Mouse (Mus musculus): ENCODE data around the gene Cd2bp2. TPM values are rescaled to one million over a fixed set of nuclear protein-coding genes. Genes with fewer than 3 reads are reported as not detected.
A peak's percentile ranks its signal among the peaks of the same experiment; 100 is the strongest.

Cd2bp2 gene
- polyA plus RNA-seq, 1 experiment from 2014 or later = 91.6 TPM

DNA sequence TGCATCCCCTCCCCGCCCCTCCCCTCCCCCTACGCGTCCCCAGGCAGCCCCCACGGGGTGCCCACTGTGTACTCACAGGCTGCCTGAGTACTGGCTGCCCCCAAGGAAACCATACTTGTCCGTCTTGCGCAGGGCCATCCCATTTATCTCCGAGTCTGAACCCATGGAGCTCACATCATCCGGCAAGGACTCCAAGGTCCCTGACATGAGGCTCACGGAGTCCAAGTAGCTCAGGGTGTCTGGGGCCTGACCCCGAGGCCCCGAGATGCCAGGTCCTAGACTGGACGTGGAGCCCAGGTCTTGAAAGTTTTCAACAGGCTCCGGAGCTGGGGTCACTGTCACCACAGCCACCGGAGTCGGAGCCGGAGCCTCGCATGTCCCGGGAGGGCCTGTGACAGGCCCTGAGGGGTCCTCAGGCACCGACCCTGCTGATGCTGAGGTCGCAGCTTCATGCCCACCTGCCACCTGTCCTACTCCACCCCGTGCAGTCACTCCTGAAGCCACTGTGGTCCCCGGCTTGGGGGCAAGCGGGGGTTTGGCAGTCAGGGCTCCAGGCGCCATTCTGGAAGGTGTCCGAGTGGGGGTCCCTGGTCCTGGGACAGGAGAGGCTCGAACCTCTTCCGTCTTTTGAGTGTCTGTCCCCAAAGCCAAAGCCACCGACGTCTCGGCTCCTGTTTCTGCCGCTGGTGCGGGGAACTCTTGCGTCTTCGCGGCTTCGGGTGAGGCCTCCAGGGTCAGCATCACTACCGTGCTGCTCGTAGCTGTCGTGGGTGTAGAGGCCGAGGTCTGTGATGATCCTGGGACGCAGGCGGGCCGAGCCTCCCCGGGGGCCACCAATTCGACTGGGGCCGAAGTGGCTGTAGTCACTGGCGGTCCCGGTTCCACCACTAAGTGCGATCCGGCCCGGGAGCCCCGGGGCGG, 11.8 kb upstream of the Cd2bp2 start:
- ATAC-seq (ENCODE audit: insufficient read depth, low FRiP score, low TSS enrichment) = peak; percentile 17; the same call in 1 of the 2 replicates
- H3K27me3 ChIP-seq (ENCODE audit: control insufficient read depth, insufficient read depth, low read length) = no peaks in the 10 kb centered on the region
- peak overlapping the region; percentile 61 for H3K4me3 ChIP-seq (ENCODE audit: low read depth, low read length)
- peaks cover 13% of the 10 kb centered on the region for H3K4me1 ChIP-seq (ENCODE audit: control insufficient read depth, insufficient read depth, low read length)
- H3K4me2 ChIP-seq (ENCODE audit: low read depth) = peak overlapping the region; percentile 91
- H3K36me3 ChIP-seq (ENCODE audit: control insufficient read depth, insufficient read depth, low read length) = 0 out of 2 replicates have a peak, but pooled peaks cover 4% of the 10 kb centered on the region
- peak overlapping the region; percentile 76 for H3K27ac ChIP-seq (ENCODE audit: low read depth, low read length)
- no peaks in the 10 kb centered on the region for H3K9me3 ChIP-seq (ENCODE audit: control insufficient read depth, low read length)
- WGBS = under 1% methylated on average over 52 of the region's 53 CpGs
- DNase-seq (ENCODE audit: low spot score) = peak; percentile 46
- H3K9ac ChIP-seq (ENCODE audit: low read length) = peak overlapping the region; percentile 88

DNA sequence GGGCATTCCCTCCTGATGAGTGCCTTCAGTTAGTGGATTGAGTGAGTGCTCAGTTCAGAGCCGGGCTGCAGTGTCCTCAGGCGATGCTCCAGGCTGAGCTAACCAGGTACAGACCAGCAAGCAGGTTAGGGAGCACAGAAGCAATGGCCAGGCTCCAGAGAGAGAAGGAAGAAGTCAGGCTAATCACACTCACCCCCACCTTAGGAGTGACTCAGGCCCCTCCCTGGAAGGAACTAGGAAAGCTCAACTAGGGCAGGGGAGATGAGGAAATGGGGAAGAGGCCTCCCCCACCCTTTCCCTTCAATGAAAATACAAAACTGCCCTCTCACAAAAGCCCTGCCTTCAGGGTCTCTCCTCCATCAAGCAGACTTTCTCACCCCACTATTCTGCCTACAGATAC, 10.8 kb upstream of the Cd2bp2 start:
- Histone ChIP-seq H3K27ac (ENCODE audit: low read depth, low read length) (no peak overlapping the region), H3K36me3 (ENCODE audit: control insufficient read depth, insufficient read depth, low read length) (peaks cover 4% of the 10 kb centered on the region; the same call in 1 of the 2 replicates), H3K4me2 (ENCODE audit: low read depth) (peak overlapping the region; percentile 91), H3K4me3 (ENCODE audit: low read depth, low read length) (peak overlapping the region; percentile 61), H3K27me3 (ENCODE audit: control insufficient read depth, insufficient read depth, low read length) (no peaks in the 10 kb centered on the region), H3K4me1 (ENCODE audit: control insufficient read depth, insufficient read depth, low read length) (peaks cover 13% of the 10 kb centered on the region), H3K9me3 (ENCODE audit: control insufficient read depth, low read length) (no peaks in the 10 kb centered on the region), H3K9ac (ENCODE audit: low read length) (peak overlapping the region; percentile 88)
- ATAC-seq (ENCODE audit: insufficient read depth, low FRiP score, low TSS enrichment) (no peak), DNase-seq (ENCODE audit: low spot score) (no peak)
- whole genome bisulfite sequencing = 73% methylated on average over 2 of the region's 2 CpGs

GRCm38 (mm10) chr7:127196484-127196883, 634 bp upstream of the Cd2bp2 start:
- Histone ChIP-seq H3K9ac (ENCODE audit: low read length) (peak overlapping the region; percentile 77), H3K4me2 (ENCODE audit: low read depth) (peak overlapping the region; percentile 71), H3K27ac (ENCODE audit: low read depth, low read length) (no peak overlapping the region), H3K9me3 (ENCODE audit: control insufficient read depth, low read length) (no peaks in the 10 kb centered on the region), H3K36me3 (ENCODE audit: control insufficient read depth, insufficient read depth, low read length) (peaks cover 27% of the 10 kb centered on the region), H3K4me1 (ENCODE audit: control insufficient read depth, insufficient read depth, low read length) (peaks cover 10% of the 10 kb centered on the region), H3K27me3 (ENCODE audit: control insufficient read depth, insufficient read depth, low read length) (no peaks in the 10 kb centered on the region), H3K4me3 (ENCODE audit: low read depth, low read length) (peak overlapping the region; percentile 64)
- ATAC-seq (ENCODE audit: insufficient read depth, low FRiP score, low TSS enrichment) (no peak), DNase-seq (ENCODE audit: low spot score) (no peak)
- WGBS = 63% methylated on average over 11 of the region's 11 CpGs

GRCm38 (mm10) chr7:127194633-127195029, 1.2 kb downstream of the Cd2bp2 start:
- Histone ChIP-seq H3K4me3 (ENCODE audit: low read depth, low read length) (peak overlapping the region; percentile 64), H3K9me3 (ENCODE audit: control insufficient read depth, low read length) (no peaks in the 10 kb centered on the region), H3K4me2 (ENCODE audit: low read depth) (peak overlapping the region; percentile 90), H3K9ac (ENCODE audit: low read length) (peak overlapping the region; percentile 84), H3K27me3 (ENCODE audit: control insufficient read depth, insufficient read depth, low read length) (no peaks in the 10 kb centered on the region), H3K36me3 (ENCODE audit: control insufficient read depth, insufficient read depth, low read length) (peaks cover 24% of the 10 kb centered on the region), H3K4me1 (ENCODE audit: control insufficient read depth, insufficient read depth, low read length) (peaks cover 10% of the 10 kb centered on the region), H3K27ac (ENCODE audit: low read depth, low read length) (no peak overlapping the region)
- no peak for DNase-seq (ENCODE audit: low spot score)
- WGBS = 87% methylated on average over 7 of the region's 7 CpGs
- no peak for ATAC-seq (ENCODE audit: insufficient read depth, low FRiP score, low TSS enrichment)

- H3K4me2 ChIP-seq (ENCODE audit: low read depth) = no peak overlapping the region
- H3K4me3 ChIP-seq (ENCODE audit: low read depth, low read length) = 0 out of 2 replicates have a peak overlapping the region, but pooled peaks have one; percentile 64
- H3K4me1 ChIP-seq (ENCODE audit: control insufficient read depth, insufficient read depth, low read length) = peaks cover 10% of the 10 kb centered on the region
- H3K36me3 ChIP-seq (ENCODE audit: control insufficient read depth, insufficient read depth, low read length) = peaks cover 21% of the 10 kb centered on the region
- no peak overlapping the region for H3K27ac ChIP-seq (ENCODE audit: low read depth, low read length)
- WGBS = 88% methylated on average over 17 of the region's 17 CpGs
- no peaks in the 10 kb centered on the region for H3K9me3 ChIP-seq (ENCODE audit: control insufficient read depth, low read length)
- no peak overlapping the region; the same call in 1 of the 2 replicates for H3K9ac ChIP-seq (ENCODE audit: low read length)
- DNase-seq (ENCODE audit: low spot score) (no peak), ATAC-seq (ENCODE audit: insufficient read depth, low FRiP score, low TSS enrichment) (no peak)
- H3K27me3 ChIP-seq (ENCODE audit: control insufficient read depth, insufficient read depth, low read length) = no peaks in the 10 kb centered on the region
Measured at GRCm38 (mm10) chr7:127194011-127194632, 1.7 kb downstream of the Cd2bp2 start.

DNA sequence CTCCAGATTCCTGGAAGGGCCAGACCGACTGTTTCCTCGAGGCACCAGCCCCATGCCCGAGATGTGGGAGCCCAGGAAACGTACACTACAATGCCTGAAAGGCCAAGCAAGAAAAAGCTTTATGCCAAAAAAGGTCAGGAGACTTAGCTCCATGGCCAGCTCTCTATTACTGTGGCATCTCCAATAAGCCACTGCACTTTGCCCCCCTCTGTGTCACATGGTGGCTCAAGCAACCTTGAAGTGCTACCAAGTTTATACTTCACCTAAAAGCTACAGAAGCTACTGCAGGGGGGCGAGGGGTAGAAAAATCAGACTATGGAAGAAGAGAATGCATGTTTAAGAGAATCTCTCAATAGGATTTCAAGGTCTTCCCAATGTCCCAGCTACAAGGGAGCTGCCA, 2.9 kb downstream of the Cd2bp2 start:
- H3K4me3 ChIP-seq (ENCODE audit: low read depth, low read length) = no peak overlapping the region
- ATAC-seq (ENCODE audit: insufficient read depth, low FRiP score, low TSS enrichment) = no peak
- 94% methylated on average over 5 of the region's 5 CpGs for WGBS

DNA sequence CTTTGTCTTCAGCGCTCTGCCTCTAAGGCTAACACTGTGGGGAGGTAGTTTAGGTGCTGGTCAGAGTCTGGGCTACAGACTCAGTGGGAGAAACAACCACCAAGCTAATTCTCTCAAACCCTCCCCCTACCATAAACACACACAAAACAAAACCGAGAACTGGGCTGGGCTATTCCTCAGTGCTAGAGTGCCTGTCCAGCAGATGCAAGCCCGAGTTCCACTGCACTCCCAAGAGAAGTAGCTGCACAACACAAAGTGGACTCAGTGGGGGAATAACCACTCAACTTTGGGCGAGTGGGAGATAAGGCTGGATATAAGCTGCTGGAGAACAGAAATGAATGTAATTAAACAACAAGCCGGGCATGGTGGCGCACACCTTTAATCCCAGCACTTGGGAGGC, 5.2 kb downstream of the Cd2bp2 start:
- DNase-seq (ENCODE audit: low spot score) (no peak), ATAC-seq (ENCODE audit: insufficient read depth, low FRiP score, low TSS enrichment) (no peak)
- Histone ChIP-seq H3K27ac (ENCODE audit: low read depth, low read length) (no peak overlapping the region), H3K9me3 (ENCODE audit: control insufficient read depth, low read length) (no peaks in the 10 kb centered on the region), H3K36me3 (ENCODE audit: control insufficient read depth, insufficient read depth, low read length) (peaks cover 9% of the 10 kb centered on the region; the same call in 1 of the 2 replicates), H3K9ac (ENCODE audit: low read length) (no peak overlapping the region), H3K4me2 (ENCODE audit: low read depth) (no peak overlapping the region), H3K4me3 (ENCODE audit: low read depth, low read length) (no peak overlapping the region), H3K27me3 (ENCODE audit: control insufficient read depth, insufficient read depth, low read length) (no peaks in the 10 kb centered on the region), H3K4me1 (ENCODE audit: control insufficient read depth, insufficient read depth, low read length) (peaks cover 10% of the 10 kb centered on the region)
- 78% methylated on average over 6 of the region's 6 CpGs for WGBS

More for the DNA sequence above, 2.9 kb downstream of the Cd2bp2 start:
- Histone ChIP-seq H3K9me3 (ENCODE audit: control insufficient read depth, low read length) (no peaks in the 10 kb centered on the region), H3K9ac (ENCODE audit: low read length) (no peak overlapping the region), H3K4me1 (ENCODE audit: control insufficient read depth, insufficient read depth, low read length) (peaks cover 10% of the 10 kb centered on the region), H3K36me3 (ENCODE audit: control insufficient read depth, insufficient read depth, low read length) (peaks cover 12% of the 10 kb centered on the region), H3K27ac (ENCODE audit: low read depth, low read length) (no peak overlapping the region), H3K4me2 (ENCODE audit: low read depth) (no peak overlapping the region), H3K27me3 (ENCODE audit: control insufficient read depth, insufficient read depth, low read length) (no peaks in the 10 kb centered on the region)
- no peak for DNase-seq (ENCODE audit: low spot score)

GRCm38 (mm10) chr7:127188305-127189276, 7.3 kb downstream of the Cd2bp2 start:
- WGBS = 88% methylated on average over 17 of the region's 17 CpGs
- Histone ChIP-seq H3K9me3 (ENCODE audit: control insufficient read depth, low read length) (no peaks in the 10 kb centered on the region), H3K9ac (ENCODE audit: low read length) (no peak overlapping the region), H3K4me1 (ENCODE audit: control insufficient read depth, insufficient read depth, low read length) (no peaks in the 10 kb centered on the region), H3K27ac (ENCODE audit: low read depth, low read length) (no peak overlapping the region), H3K36me3 (ENCODE audit: control insufficient read depth, insufficient read depth, low read length) (peaks cover 6% of the 10 kb centered on the region; the same call in 1 of the 2 replicates), H3K27me3 (ENCODE audit: control insufficient read depth, insufficient read depth, low read length) (no peaks in the 10 kb centered on the region), H3K4me2 (ENCODE audit: low read depth) (no peak overlapping the region), H3K4me3 (ENCODE audit: low read depth, low read length) (no peak overlapping the region)
- DNase-seq (ENCODE audit: low spot score) = no peak
- ATAC-seq (ENCODE audit: insufficient read depth, low FRiP score, low TSS enrichment) = no peak

Data from neural tube, embryonic 11.5 days (tissue).